Mouse (Mus musculus) lung, postnatal 0 days (tissue): ENCODE data around the gene Ufd1.

Experiments
- CTCF ChIP-seq: IDR thresholded peaks from 2 replicates; pipeline ENCODE4 v1.5.1; 2016; ENCODE audit warnings: antibody characterized with exemption, mild to moderate bottlenecking
- EP300 ChIP-seq: IDR thresholded peaks from 2 replicates; pipeline ENCODE4 v1.6.1; 2016; ENCODE audit warnings: antibody characterized with exemption, mild to moderate bottlenecking, control low read depth

DNA sequence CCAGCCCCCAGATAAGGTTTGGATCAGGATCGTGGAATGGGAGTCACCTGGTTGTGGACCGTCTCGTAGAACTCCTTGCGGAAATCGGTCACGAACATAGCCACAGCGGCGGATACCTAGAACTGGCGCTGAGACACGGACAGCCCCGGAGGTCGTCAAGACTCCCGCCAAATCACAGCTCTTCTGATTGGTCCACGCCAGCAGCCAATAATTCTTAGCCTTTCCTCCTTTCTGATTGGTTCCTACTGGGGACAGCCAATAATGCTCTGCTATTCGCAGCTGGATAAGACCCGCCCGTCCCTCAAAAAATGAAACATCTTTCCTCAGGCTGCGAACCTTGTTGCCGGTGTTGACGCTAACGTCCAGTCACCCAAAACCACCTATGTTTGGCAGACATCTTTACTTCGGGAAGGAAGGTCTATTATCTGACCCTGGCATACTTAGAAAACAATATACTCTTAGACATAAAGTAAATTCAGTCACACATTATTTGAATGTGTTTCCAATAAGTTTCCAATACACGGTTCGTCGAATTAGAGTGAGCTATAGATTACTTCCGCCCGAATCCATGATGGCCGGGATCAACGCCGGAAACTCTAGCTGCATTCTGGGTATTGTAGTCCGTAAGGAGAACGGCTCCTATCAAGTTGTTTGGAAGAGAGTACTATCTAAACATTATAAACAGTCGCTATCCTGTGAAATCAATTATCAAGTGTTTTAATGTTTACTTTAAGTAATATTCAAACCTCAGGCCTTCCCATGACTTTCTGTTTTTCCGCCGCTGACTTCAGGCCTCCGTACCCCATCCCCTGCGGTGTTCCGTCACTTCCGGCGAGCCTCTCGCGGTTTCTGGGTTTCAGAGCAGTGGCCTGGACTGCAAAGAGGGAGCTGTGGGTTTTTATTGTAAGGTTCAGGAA lies at the start of gene Ufd1, which contains the start of gene Cdc45:
- TF ChIP-seq CTCF = no peak
- TF ChIP-seq EP300 = peak; percentile 91
